Mouse (Mus musculus): ENCODE measurements around the gene Lamc1.

Lamc1 gene

GRCm38 (mm10) chr1:153266891-153267290 is 65.7 kb downstream of the Lamc1 start:
- no peak for DNase-seq (ENCODE audit: low read depth in 2 of 2, low spot score in 2 of 2)

GRCm38 (mm10) chr1:153265579-153265978 is 67.0 kb downstream of the Lamc1 start:
- no peak for DNase-seq (ENCODE audit: low read depth in 2 of 2, low spot score in 2 of 2)

GRCm38 (mm10) chr1:153265066-153265465 is 67.5 kb downstream of the Lamc1 start:
- no peak for DNase-seq (ENCODE audit: low read depth in 2 of 2, low spot score in 2 of 2)

- DNase-seq (ENCODE audit: low read depth in 2 of 2, low spot score in 2 of 2): no peak
Observed at GRCm38 (mm10) chr1:153259752-153260300, 72.8 kb downstream of the Lamc1 start.

- no peak for DNase-seq (ENCODE audit: low read depth in 2 of 2, low spot score in 2 of 2)
Observed at GRCm38 (mm10) chr1:153252540-153253210, 79.9 kb downstream of the Lamc1 start.

GRCm38 (mm10) chr1:153251590-153252206 is 80.9 kb downstream of the Lamc1 start:
- DNase-seq (ENCODE audit: low read depth in 2 of 2, low spot score in 2 of 2): no peak

GRCm38 (mm10) chr1:153241346-153241745 is 91.2 kb downstream of the Lamc1 start:
- DNase-seq (ENCODE audit: low read depth in 2 of 2, low spot score in 2 of 2): no peak

- no peak for DNase-seq (ENCODE audit: low read depth in 2 of 2, low spot score in 2 of 2)
Observed at GRCm38 (mm10) chr1:153235576-153235975, 97.0 kb downstream of the Lamc1 start.

GRCm38 (mm10) chr1:153231681-153232080 is 100.9 kb downstream of the Lamc1 start:
- DNase-seq (ENCODE audit: low read depth in 2 of 2, low spot score in 2 of 2): no peak

GRCm38 (mm10) chr1:153227916-153228315 is 104.7 kb downstream of the Lamc1 start:
- no peak for DNase-seq (ENCODE audit: low read depth in 2 of 2, low spot score in 2 of 2)

GRCm38 (mm10) chr1:153227096-153227495 is 105.5 kb downstream of the Lamc1 start:
- DNase-seq (ENCODE audit: low read depth in 2 of 2, low spot score in 2 of 2): no peak

- no peak for DNase-seq (ENCODE audit: low read depth in 2 of 2, low spot score in 2 of 2)
Observed at GRCm38 (mm10) chr1:153225786-153226725, 106.5 kb downstream of the Lamc1 start.

GRCm38 (mm10) chr1:153224331-153224730 is 108.3 kb downstream of the Lamc1 start:
- no peak for DNase-seq (ENCODE audit: low read depth in 2 of 2, low spot score in 2 of 2)

- no peak for DNase-seq (ENCODE audit: low read depth in 2 of 2, low spot score in 2 of 2)
Observed at GRCm38 (mm10) chr1:153219376-153219775, 113.2 kb downstream of the Lamc1 start.

GRCm38 (mm10) chr1:153216516-153216915 is 116.1 kb downstream of the Lamc1 start:
- no peak for DNase-seq (ENCODE audit: low read depth in 2 of 2, low spot score in 2 of 2)

- no peak for DNase-seq (ENCODE audit: low read depth in 2 of 2, low spot score in 2 of 2)
Observed at GRCm38 (mm10) chr1:153215676-153216075, 116.9 kb downstream of the Lamc1 start.

GRCm38 (mm10) chr1:153210992-153211391 is 121.6 kb downstream of the Lamc1 start:
- no peak for DNase-seq (ENCODE audit: low read depth in 2 of 2, low spot score in 2 of 2)

GRCm38 (mm10) chr1:153210198-153210597 is 122.4 kb downstream of the Lamc1 start:
- DNase-seq (ENCODE audit: low read depth in 2 of 2, low spot score in 2 of 2): no peak

GRCm38 (mm10) chr1:153202195-153202594 is 130.4 kb downstream of the Lamc1 start:
- DNase-seq (ENCODE audit: low read depth in 2 of 2, low spot score in 2 of 2): no peak

GRCm38 (mm10) chr1:153201448-153201847 is 131.1 kb downstream of the Lamc1 start:
- no peak for DNase-seq (ENCODE audit: low read depth in 2 of 2, low spot score in 2 of 2)

GRCm38 (mm10) chr1:153197316-153197850 is 135.2 kb downstream of the Lamc1 start:
- no peak for DNase-seq (ENCODE audit: low read depth in 2 of 2, low spot score in 2 of 2)
